Mouse (Mus musculus): ENCODE data around the gene Ctdsp1. TPM values are rescaled to one million over a fixed set of nuclear protein-coding genes. Genes with fewer than 3 reads are reported as not detected.

Gene Ctdsp1
- polyA plus RNA-seq, 1 experiment, result 177 TPM

DNA sequence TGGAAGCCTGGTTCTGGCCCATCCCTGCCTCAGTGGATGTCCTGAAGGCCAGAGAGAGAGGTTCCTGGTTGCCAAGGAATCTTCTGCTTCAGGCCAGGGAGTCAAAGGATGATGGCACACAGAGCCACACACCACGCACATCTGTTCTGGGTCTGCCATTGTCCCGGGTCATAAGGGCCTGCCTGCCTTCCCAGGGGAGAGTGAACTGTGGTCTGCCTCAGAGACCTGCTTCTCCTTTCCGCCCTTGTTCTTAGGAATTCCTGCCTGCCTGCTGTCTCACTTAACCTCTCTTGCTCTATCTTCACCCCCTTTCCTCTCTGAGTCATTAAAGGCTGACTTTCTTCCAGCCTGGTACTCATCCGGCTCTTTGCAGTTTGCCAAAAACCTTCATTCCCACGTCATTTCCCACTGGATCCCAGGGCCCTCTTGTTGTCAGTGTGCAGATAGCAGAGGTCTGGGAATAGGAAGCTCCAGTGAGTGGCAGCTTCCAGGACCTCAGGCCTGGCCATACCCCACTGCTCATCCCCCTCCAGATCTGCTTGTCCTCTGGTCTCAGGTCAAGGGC is 38.7 kb upstream of the Ctdsp1 start:
- no peak for TF ChIP-seq CTCF (IDR thresholded peaks at IDR 0.05; ENCODE audit: extremely low read depth, insufficient read length, insufficient replicate concordance, low read depth, low read length)
- no peak for TF ChIP-seq POLR2A (IDR thresholded peaks at IDR 0.05; ENCODE audit: low read depth, low read length)
- no peaks in the 10 kb centered on the region for H3K4me1 ChIP-seq (ENCODE audit: control insufficient read depth, insufficient read depth, insufficient read length, low read length)
- H3K27me3 ChIP-seq (ENCODE audit: control insufficient read depth, insufficient read depth, low read length), result no peaks in the 10 kb centered on the region
- no peaks in the 10 kb centered on the region for H3K36me3 ChIP-seq (ENCODE audit: control insufficient read depth, insufficient read depth, low read length)
- no peak overlapping the region for H3K27ac ChIP-seq (ENCODE audit: insufficient read depth, low read depth, low read length)
- no peak overlapping the region for H3K4me3 ChIP-seq (ENCODE audit: low read depth, low read length)
- 86% methylated on average over 5 of the region's 5 CpGs for WGBS

DNA sequence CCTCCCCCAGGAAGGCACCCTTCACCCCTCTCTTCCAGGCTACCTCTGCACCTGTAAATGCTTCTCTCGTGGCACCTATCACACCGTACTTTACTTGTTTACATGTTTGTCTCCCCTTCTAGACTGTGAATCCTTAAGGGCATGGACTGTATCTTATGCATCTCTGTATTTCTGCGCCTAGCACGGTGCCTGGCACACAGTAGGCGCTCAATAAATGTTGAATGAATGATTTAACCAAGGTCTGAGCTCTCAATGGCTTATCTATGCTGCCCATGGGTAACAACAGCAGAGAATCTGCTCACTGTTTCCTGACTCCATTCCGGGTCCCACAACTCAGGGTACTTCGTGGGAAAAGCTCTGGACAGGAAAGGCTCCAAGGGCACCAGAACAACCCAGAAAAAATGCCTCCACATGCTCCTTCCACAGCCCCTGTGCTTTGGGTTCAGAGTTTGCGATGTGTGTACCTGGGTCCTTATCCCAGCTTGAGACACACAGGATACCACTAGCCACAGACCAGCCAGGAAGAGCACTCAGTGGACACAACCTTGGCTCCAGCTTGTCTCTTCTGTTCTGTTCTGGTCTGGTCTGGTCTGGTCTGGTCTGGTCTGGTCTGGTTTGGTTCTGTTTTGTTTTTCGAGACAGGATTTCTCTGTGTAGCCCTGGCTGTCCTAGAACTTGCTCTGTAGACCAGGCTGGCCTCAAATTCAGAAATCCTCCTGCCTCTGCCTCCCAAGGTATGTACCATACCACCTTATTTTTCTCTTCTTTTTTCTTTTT is 37.7 kb upstream of the Ctdsp1 start:
- H3K4me3 ChIP-seq (ENCODE audit: low read depth, low read length), result no peak overlapping the region
- H3K36me3 ChIP-seq (ENCODE audit: control insufficient read depth, insufficient read depth, low read length), result no peaks in the 10 kb centered on the region
- TF ChIP-seq CTCF (IDR thresholded peaks at IDR 0.05; ENCODE audit: extremely low read depth, insufficient read length, insufficient replicate concordance, low read depth, low read length) (no peak), POLR2A (IDR thresholded peaks at IDR 0.05; ENCODE audit: low read depth, low read length) (no peak)
- H3K27ac ChIP-seq (ENCODE audit: insufficient read depth, low read depth, low read length), result no peak overlapping the region
- H3K27me3 ChIP-seq (ENCODE audit: control insufficient read depth, insufficient read depth, low read length), result no peaks in the 10 kb centered on the region
- H3K4me1 ChIP-seq (ENCODE audit: control insufficient read depth, insufficient read depth, insufficient read length, low read length), result no peaks in the 10 kb centered on the region
- WGBS, result 84% methylated on average over 9 of the region's 9 CpGs

DNA sequence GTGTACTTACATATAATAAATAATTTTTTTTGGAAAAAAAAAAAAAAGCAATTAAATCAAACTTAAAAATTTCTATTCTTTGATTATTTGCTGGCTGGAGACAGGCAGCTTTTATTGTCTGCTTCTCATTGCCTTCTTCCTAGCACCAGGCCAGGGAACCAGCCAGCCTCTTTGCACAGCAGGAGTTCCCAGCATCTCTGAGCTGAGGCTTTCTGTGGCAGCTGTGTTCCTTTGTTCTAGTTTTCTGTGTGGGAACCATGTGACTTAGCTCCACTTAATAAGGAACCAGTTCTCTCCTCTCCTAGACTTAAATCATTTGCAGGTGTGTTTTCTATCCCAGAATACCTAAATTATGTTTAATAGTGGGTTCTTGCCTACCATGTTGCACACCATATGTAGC is 33.8 kb upstream of the Ctdsp1 start:
- Histone ChIP-seq H3K4me1 (ENCODE audit: control insufficient read depth, insufficient read depth, insufficient read length, low read length) (no peaks in the 10 kb centered on the region), H3K27me3 (ENCODE audit: control insufficient read depth, insufficient read depth, low read length) (no peaks in the 10 kb centered on the region), H3K4me3 (ENCODE audit: low read depth, low read length) (no peak overlapping the region), H3K36me3 (ENCODE audit: control insufficient read depth, insufficient read depth, low read length) (no peaks in the 10 kb centered on the region), H3K27ac (ENCODE audit: insufficient read depth, low read depth, low read length) (no peak overlapping the region)
- no peak for TF ChIP-seq CTCF (IDR thresholded peaks at IDR 0.05; ENCODE audit: extremely low read depth, insufficient read length, insufficient replicate concordance, low read depth, low read length)
- no peak for TF ChIP-seq POLR2A (IDR thresholded peaks at IDR 0.05; ENCODE audit: low read depth, low read length)

DNA sequence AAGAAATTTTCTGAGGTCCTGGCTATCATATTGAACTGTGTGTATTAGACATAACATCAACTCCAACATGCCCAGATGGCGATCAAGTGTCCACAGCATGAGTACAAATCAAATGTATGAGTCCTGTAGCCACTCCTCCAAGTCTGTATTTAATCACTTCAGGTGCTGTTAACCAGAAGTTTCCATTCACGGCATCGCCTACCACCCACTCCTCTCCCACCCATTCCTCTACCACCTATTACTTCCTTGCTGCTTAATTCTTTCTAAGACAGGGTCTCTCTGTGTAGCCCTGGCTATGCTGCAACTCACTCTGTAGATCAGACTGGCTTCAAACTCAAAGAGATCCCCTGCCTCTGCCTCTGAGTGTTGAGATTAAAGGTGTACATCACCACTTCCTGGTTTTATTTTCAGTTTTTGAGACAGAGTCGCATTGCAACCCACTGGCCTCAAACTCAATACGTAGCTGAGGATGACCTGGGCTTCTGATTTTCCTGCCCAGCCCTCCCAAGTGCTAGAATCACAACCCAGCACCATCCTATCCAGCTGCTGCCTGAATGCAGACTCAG is 31.3 kb upstream of the Ctdsp1 start:
- TF ChIP-seq CTCF (IDR thresholded peaks at IDR 0.05; ENCODE audit: extremely low read depth, insufficient read length, insufficient replicate concordance, low read depth, low read length) (no peak), POLR2A (IDR thresholded peaks at IDR 0.05; ENCODE audit: low read depth, low read length) (no peak)

DNA sequence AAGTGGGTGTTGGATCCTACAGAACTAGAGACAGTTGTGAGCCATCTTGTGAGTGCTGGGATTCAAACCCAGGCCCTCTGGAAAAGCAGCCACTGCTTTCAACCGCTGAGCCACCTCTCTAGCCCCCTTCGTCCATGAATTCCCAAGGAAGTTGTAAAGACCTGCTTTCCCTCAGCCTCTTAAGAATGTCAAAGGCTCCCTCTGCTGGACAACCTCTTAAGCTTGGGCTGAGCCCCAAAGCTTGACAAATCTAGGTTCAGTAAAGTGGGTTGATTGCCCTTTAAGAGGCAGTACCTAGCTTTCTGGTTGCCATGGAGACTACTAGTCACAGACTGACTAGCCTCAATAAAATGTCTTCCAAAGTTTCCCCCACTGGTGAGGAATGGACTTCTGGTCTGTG is 29.5 kb upstream of the Ctdsp1 start, which contains the start of gene Catip:
TSS of gene Catip (plus strand) at position 297 of the 400 bp plus-strand sequence.
- Histone ChIP-seq H3K27me3 (ENCODE audit: control insufficient read depth, insufficient read depth, low read length) (no peaks in the 10 kb centered on the region), H3K27ac (ENCODE audit: insufficient read depth, low read depth, low read length) (no peak within 1 kb of the TSS), H3K4me3 (ENCODE audit: low read depth, low read length) (no peak within 1 kb of the TSS), H3K36me3 (ENCODE audit: control insufficient read depth, insufficient read depth, low read length) (no peaks in the 10 kb centered on the region), H3K4me1 (ENCODE audit: control insufficient read depth, insufficient read depth, insufficient read length, low read length) (no peaks in the 10 kb centered on the region)
- WGBS, result 1% methylated on average over 2 of the region's 2 CpGs
- peak; percentile 61; the same call in 1 of the 2 replicates for TF ChIP-seq CTCF (IDR thresholded peaks at IDR 0.05; ENCODE audit: extremely low read depth, insufficient read length, insufficient replicate concordance, low read depth, low read length)
- TF ChIP-seq POLR2A (IDR thresholded peaks at IDR 0.05; ENCODE audit: low read depth, low read length), result no peak

More for the DNA sequence above, 31.3 kb upstream of the Ctdsp1 start:
- no peak overlapping the region for H3K4me3 ChIP-seq (ENCODE audit: low read depth, low read length)
- WGBS, result 84% methylated on average over 5 of the region's 5 CpGs
- H3K4me1 ChIP-seq (ENCODE audit: control insufficient read depth, insufficient read depth, insufficient read length, low read length), result no peaks in the 10 kb centered on the region
- H3K27me3 ChIP-seq (ENCODE audit: control insufficient read depth, insufficient read depth, low read length), result no peaks in the 10 kb centered on the region
- no peak overlapping the region for H3K27ac ChIP-seq (ENCODE audit: insufficient read depth, low read depth, low read length)
- no peaks in the 10 kb centered on the region for H3K36me3 ChIP-seq (ENCODE audit: control insufficient read depth, insufficient read depth, low read length)

DNA sequence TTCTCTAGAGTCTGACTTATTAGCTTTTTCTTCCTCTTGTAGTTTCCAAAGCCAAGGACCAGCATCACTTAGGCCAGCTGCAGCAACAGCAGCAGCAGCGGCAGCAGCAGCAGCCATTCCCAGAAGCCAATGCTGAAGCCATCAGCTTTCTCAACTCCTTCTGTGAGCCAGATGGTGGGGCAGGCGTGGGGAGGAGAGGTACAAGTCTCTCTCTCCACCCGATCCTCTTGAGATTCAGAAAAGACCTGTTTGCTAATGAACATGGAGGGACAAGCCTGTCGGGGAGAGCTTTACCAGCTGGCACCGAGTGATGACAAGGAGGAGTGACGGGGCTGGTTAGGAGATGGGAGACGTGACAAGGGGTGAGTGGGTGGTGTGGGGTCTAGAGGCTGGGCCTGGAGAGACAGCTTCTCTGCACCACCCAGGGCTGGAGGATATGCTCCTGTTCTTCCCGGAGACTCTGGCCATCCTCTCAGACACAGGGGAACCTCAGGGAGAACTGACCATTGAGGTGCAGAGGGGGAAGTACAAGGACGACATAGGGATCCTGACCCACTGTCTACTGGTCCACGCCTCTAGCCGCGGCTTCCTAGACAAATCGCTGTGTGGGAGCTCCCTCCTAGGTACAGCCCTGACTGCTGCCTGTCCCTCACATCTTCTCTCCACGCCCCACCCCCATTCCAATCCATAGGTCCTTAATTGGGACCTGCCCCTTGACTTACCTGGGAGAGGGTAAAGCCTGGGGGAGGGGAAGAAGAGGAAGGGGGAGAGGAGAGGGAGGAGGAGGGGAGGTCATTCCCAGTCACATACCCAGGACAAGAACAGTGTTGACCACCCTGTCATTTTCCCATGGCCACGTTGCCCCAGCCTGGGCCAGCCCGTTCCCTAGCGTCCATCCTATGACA is 28.7 kb upstream of the Ctdsp1 start:
- Histone ChIP-seq H3K27me3 (ENCODE audit: control insufficient read depth, insufficient read depth, low read length) (no peaks in the 10 kb centered on the region), H3K4me1 (ENCODE audit: control insufficient read depth, insufficient read depth, insufficient read length, low read length) (no peaks in the 10 kb centered on the region; the same call in 1 of the 2 replicates), H3K36me3 (ENCODE audit: control insufficient read depth, insufficient read depth, low read length) (no peaks in the 10 kb centered on the region), H3K4me3 (ENCODE audit: low read depth, low read length) (no peak overlapping the region), H3K27ac (ENCODE audit: insufficient read depth, low read depth, low read length) (no peak overlapping the region)
- TF ChIP-seq CTCF (IDR thresholded peaks at IDR 0.05; ENCODE audit: extremely low read depth, insufficient read length, insufficient replicate concordance, low read depth, low read length), result no peak
- TF ChIP-seq POLR2A (IDR thresholded peaks at IDR 0.05; ENCODE audit: low read depth, low read length), result no peak
- WGBS, result 75% methylated on average over 17 of the region's 17 CpGs
